Mouse (Mus musculus) monocyte, adult 59 days (primary cell): Measurements from ENCODE around the gene Guk1. TPM values are rescaled to one million over a fixed set of nuclear protein-coding genes. Genes with fewer than 3 reads are reported as not detected.

Experiments used
- total RNA-seq, 2 experiments: library from RNA; stranded (reverse); gene quantifications; one replicate each; pipeline ENCODE4 v1.2.4; 2023

The Guk1 gene
- 10 to 100 TPM; 18.5 to 23.3 TPM for total RNA-seq

GRCm38 (mm10) chr11:59192059-59192386, at the start of gene Guk1:
TSS of gene Guk1 (minus strand) at chr11:59192212.

GRCm38 (mm10) chr11:59228122-59228953, 36.3 kb upstream of the Guk1 start, which contains the start of gene Arf1:
TSS of gene Arf1 (minus strand) at chr11:59228270.

GRCm38 (mm10) chr11:59208153-59208831, 16.3 kb upstream of the Guk1 start, which contains the start of gene 2310033P09Rik:
TSS of gene 2310033P09Rik (plus strand) at chr11:59208321.

GRCm38 (mm10) chr11:59202081-59202995, 10.3 kb upstream of the Guk1 start, which contains the start of gene Mrpl55:
TSS of gene Mrpl55 (plus strand) at chr11:59202486.

GRCm38 (mm10) chr11:59182864-59183331, 9.1 kb downstream of the Guk1 start, which contains the start of gene Gjc2:
TSS of gene Gjc2 (minus strand) at chr11:59183213.

DNA sequence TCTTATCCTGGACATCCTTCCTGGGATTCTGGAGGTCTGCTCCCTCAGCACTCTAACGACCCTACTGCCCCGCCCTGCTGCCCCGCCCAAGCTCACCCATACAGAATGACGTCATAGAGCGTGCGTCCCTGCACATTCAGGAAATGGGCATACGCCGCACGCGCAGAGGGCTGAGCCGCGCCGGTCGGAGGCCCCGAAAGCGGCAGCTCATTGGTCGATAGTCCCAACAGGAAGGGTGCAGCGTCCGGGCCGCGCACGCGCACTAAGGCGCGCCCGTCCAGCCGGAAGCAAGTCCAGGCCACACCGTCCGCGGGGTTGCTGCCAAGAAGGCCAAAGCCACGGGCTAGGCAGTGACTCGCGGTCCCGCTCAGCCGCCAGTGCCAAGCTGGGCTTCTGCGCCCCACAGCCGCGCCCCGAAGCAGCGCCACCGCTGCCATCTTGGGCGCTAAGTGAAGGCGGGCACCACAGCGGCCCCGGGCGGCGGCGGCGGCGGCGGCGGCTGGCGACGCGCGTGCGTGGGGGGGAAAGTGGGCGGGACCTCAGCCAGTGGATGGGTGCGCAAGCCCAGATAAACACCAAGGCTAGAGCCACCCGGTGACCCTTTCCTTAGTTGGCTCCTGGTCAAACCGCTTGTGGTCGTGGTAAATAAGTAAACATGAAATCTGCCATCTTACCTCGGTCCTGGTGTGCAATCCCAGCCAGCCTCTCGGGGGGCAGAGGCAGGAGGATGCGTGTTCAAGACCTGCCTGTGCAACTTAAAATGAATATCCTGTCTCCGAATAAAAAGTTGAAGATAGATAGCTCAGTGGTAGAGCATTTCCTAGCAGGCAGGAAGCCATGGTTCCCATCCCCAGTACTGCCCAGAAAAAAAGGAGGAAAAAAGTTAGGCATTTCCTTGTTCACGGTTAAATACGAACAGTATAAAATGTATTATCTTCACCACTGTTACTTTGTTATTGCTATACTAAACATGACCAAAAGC, 28.5 kb downstream of the Guk1 start, which contains the start of gene Iba57:
TSS of gene Iba57 (minus strand) at position 485 of the 982 bp plus-strand sequence.

DNA sequence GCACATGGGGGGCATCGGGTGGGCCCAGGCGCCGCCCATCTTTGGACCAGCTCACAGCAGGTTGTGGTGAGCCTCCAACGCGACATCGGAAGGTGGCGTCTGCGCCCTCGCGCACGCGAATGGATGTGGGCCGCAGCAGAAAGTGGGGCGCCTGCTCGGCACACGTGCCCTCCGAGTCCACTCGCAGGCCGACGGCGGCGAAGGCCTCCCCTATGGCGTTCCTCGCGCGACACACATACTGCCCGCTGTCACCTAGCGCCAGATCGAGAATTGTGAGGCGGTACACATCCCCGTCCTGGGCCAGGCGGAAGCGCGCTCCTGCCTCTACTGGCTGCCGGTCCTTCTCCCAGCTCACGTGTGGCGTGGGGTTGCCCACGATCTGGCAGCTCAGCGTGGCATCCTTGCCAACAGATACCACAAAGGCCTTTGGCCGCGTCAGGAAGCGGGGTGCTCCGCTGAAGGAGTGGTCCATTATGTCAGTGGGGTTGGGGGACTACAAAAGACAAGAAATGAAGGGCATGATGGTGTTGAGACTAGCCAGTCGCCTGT, 56.0 kb downstream of the Guk1 start, which contains the start of gene Obscn:
TSS of gene Obscn (minus strand) at position 499 of the 549 bp plus-strand sequence.

Other genes starting within 250 kb of the Guk1 start
- gene Hist3h2ba, start 243.3 kb downstream of the Guk1 start, total RNA-seq = 1 to 10 TPM; 3.2 TPM
- 10 to 100 TPM; 29.4 to 31.8 TPM for gene Hist3h2a, start 237.5 kb downstream of the Guk1 start, total RNA-seq
- under 1 TPM; 0.13 to 0.21 TPM for gene Trim17, start 237.5 kb downstream of the Guk1 start, total RNA-seq
- gene Trim11, start 214.1 kb downstream of the Guk1 start, total RNA-seq = 10 to 100 TPM; 40.7 to 41.1 TPM
- gene Obscn, start 55.8 kb downstream of the Guk1 start, total RNA-seq = under 1 TPM in 1 of 2 experiments, not detected in 1; 0.16 TPM
- 10 to 100 TPM in 1 of 2 experiments, 1 to 10 TPM in 1; 9.9 to 10.6 TPM for gene Iba57, start 28.5 kb downstream of the Guk1 start, total RNA-seq
- not detected for gene Gjc2, start 9.0 kb downstream of the Guk1 start, total RNA-seq
- 10 to 100 TPM; 11.1 to 16.3 TPM for gene Mrpl55, start 10.3 kb upstream of the Guk1 start, total RNA-seq
- 10 to 100 TPM; 16.8 to 19.8 TPM for gene 2310033P09Rik, start 16.1 kb upstream of the Guk1 start, total RNA-seq
- gene Arf1, start 36.1 kb upstream of the Guk1 start, total RNA-seq = 100 to 1,000 TPM; 337 to 350 TPM
- not detected for gene Wnt3a, start 98.5 kb upstream of the Guk1 start, total RNA-seq
- gene Wnt9a, start 114.7 kb upstream of the Guk1 start, total RNA-seq = not detected
- not detected for gene Prss38, start 183.4 kb upstream of the Guk1 start, total RNA-seq